Mouse (Mus musculus): ENCODE measurements around the gene Atg16l2.

Atg16l2 gene

DNA sequence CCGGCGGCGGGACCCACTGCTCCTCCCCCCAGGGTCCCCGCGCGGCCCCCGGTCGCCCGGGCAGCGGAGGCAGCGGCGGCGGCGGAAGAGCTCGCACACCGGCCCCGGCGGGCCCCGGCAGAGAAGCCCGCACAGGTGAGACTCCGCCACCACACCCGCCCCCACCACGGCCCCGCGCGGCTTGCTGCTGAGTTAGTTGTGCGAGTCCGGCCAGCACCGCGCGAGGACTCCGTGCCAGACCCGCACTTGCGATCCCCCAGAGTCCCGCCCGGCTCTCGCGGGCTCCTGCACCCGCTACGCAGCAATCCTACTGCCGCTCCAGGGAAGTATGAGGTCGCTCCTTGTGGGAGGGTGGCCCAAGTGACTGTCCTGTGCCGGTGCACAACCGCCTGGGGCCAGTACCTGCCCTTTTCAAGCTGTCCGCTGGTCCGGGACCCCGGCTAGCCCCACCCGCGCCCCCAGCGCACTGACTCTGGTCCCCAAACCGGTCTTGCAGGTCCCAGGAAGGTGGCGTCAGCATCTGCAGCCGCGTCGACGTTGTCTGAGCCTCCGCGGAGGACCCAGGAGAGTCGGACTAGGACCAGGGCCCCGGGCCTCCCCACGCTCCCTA lies 19.3 kb upstream of the Atg16l2 start:
- DNase-seq (ENCODE audit: low spot score in 2 of 2), result peak in 1 of 2 experiments; percentile 49

DNA sequence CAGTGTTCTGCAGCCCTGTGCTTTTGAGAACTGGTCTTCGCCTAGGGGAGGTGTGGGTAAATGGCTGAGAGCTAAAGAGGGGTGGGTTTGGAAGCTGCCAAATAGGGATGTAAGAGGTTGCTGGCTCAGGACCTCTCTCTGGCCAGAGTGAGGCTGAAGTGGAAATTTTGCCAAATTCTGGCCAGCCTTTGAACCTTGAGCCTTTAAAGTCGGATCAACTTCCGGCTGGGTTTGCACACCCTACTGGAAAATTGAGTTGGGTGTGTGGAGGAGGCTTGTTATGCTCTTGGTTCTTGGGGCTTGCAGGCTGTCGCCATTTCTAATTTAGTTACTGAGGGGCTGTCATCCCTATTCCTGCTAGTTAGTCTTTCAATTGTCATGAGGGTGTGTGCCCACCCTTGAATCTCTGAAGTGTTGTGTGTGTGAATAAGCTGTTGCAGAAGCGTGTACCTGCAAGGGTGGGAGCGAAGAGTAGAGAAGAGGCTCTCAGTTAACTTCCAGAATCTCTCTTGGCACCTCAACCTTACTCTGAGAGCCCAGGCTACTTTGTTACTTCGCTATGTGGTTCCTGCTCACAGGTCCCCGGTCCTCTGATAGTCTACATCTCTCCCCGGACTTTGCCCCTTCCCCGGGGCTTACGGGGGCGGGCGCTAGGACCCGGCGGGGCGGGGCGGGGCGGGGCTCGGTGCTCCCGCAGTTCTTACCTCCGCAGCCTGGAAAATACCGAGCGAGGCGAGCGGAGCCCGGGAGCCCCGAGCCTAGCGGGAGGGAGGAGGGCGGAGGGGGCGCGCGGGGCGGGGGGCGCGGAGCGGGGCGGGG lies 18.6 kb upstream of the Atg16l2 start:
- no peak for DNase-seq (ENCODE audit: low spot score in 2 of 2)

DNA sequence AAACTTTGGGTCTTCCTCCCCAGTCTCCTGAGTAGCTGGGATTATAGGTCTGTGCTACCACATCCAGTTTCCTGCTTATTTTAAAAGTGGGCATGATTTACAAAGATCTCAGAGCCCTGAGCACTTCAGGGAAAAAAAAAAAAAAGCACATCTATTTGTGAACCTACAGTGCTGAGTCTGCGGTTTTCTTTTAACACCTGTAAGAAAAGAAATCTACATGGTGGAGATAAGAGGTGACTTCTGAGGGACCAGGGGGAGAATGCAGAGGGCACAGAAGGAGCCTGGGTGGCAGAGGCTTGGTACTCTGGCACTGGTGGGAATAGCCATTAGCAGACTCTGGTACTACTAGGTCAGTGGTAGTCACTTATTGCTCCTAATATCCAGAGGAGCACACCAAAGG lies 17.7 kb upstream of the Atg16l2 start:
- DNase-seq (ENCODE audit: low spot score in 2 of 2), result no peak

DNA sequence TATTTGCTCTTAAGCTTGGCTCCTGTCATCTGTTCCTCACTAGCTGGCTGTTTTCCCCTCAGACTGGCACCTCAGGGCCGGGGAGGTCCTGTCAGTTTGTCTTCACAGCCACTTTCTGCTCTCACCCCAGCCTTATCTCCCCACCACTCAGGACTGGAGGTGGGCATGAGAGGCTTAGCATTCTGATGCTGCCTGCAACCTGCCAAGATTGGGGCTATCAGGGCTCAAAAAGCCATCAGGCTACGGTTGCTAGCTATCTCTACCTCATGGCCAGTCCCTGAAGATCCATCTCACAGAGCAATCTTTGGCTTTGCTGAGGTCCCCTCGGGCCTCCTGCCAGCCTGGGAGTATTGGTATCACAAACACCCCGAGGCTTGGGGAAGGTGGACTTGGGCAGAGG lies 16.8 kb upstream of the Atg16l2 start:
- no peak for DNase-seq (ENCODE audit: low spot score in 2 of 2)

DNA sequence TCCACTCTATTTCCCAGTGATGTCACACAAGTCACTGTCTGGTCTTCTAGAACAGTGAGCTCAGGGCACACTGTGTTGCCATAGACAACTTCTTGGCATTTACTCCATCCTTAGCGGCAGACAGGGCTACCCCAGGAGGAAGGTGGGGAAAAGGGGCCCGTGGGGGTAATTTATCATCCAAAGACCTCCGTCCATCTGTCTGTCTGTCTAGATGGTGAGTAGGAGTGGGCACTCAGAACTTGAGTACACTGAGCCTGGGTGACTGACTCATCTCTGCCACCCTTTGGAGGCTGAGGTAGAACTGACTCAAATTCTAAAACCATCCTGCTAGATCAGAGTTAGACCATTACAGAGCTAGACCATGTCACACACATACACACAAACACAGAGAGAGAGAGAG lies 15.0 kb upstream of the Atg16l2 start, which contains the start of gene Stard10:
Gene Stard10 (plus strand): TSS at position 73 of the 400 bp plus-strand sequence.
- DNase-seq (ENCODE audit: low spot score in 2 of 2), result no peak

DNA sequence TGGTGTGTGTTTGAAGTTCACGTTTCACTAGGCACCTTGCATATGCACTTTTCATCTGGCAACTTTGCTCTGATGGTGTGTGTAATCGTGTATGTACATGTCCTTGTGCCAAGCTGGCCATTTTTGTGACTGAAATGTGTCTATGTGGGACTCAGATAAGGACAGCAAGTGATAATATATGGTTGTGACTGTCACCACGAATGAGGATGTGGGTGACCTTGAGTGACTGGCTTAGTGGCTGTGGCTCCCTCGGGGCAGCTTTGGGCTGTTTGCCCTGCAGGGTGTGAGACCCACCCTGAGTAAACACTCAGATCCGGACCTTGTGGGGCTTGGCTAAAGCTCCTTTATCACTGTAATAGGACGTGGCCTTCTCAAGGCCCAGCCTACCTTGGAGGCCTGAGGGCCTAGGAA lies 14.5 kb upstream of the Atg16l2 start:
- no peak for DNase-seq (ENCODE audit: low spot score in 2 of 2)

DNA sequence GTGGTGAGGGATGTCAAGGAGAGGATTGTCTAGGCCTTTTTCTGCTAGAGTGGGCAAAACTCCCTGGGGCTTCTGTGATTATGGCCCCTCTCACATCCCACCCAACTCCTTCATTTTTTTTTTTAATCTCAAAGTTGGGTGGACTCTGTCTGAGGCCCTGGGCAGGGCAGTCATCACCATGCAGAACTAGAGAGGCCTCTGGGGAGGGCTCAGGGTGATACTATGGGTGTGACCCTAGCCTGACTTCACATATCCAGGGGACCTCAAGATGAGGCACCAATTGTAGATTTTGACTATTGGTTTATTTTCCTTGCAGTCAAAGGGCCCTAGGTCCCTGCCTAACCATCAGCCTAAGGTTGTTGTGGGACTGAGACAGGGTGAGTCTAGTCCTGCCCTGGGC lies 13.6 kb upstream of the Atg16l2 start:
- DNase-seq (ENCODE audit: low spot score in 2 of 2), result no peak

DNA sequence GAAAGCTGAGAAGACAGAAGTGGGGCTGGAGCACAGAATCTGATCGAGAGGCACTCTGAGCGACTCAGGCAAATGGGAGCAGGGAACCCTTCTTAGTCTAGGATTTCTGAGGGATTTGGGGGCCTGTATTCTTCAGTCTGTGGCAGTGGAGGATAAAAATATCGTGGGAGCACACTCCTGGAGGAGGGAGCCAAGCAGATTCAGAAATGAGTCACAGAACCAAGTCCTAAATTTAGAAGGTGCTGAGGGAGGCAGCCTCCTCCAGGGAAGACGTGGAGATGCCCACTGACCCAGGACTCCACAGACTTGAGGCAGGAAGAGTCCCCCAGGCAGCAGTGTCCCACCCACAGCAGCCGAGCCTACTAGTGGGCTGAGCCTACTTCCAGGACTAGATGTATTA lies 12.3 kb upstream of the Atg16l2 start:
- peak in 1 of 2 experiments; percentile 58 for DNase-seq (ENCODE audit: low spot score in 2 of 2)

DNA sequence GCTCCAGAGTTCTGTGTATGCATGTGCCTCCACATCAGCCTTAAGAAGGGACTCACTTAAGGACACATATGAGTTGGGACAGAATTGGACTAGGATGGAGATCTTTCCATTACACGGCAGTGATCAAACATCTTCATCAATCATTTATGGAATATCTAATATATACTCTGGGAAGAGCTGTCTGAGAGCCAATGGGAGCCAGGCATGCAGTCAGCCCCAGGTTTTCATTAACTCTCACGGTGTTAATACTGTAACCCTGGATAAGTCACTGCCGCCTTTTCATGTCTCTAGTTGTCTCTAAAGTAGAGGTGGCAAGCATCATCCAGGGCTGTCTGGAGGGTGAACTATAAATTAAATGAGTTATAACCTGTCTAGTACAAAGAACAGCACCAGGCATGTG lies 11.0 kb upstream of the Atg16l2 start:
- DNase-seq (ENCODE audit: low spot score in 2 of 2), result no peak

DNA sequence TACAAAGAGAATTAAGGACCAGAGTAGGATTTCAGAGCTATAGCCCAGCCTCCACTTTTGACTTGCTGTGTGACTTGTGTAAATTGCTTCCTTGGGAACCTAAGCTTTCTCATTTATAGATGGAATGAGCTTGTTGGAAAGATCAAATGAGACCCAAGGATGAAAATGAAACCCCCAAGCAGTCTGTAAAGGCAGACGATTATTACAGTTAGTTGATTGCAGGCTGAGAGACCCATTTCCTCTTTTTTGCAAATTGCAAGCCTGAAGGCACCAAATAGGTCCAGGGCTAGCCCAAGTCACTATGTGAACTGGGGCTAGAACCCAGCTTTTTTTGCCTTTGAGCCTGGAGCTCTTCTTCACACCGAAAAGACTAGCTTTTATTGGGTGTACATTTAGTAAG lies 9.0 kb upstream of the Atg16l2 start:
- DNase-seq (ENCODE audit: low spot score in 2 of 2), result no peak

DNA sequence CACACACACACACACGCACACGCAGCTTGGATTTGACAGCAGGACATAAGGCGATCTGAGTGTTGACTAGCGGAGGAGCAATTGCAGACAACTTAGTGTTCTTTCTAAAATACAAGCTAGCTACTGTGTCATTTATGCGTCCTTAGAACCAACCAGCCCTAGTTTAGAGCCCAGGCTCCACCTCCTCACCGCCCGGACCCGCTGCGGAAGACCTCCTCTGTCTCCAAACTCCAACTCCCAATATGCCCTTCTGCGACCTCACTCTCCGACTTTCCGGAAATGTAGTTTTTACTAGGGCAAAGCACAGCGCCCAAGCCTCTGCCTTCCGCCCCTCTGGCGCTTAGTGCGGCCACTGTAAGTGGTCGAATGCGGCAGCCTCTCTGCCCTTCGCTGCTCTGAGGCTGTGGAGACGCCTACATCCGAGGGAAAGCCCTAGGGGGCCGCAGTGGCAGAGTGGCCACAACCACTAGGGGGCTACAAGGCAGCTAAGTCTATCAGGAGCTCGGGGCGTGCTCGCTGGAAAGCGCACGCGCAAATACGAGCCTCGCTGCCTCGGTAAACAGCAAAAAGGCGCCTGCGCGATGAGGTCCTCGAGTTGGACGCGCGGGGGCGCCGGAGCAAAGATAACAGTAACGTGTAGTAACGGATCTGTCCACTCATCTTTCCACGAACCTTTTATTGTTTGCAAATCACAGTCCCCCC lies 8.4 kb upstream of the Atg16l2 start:
- peak; percentile 98 for DNase-seq (ENCODE audit: low spot score in 2 of 2)

DNA sequence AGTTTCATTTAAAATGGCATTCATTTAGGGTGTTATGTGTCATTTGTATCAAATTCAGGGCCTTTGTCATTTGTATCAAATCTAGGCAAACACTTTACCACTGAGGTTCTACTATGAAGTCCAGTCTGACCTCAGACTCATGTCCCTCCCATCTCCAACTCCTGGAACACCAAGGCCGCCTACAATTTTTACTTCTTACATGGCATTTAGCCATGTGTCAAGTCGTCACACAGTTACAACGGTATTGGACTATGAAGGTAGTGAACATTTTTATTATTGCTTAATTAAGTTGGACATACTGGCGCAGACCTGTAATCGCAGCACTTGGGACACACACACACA lies 7.9 kb upstream of the Atg16l2 start:
- no peak for DNase-seq (ENCODE audit: low spot score in 2 of 2)

DNA sequence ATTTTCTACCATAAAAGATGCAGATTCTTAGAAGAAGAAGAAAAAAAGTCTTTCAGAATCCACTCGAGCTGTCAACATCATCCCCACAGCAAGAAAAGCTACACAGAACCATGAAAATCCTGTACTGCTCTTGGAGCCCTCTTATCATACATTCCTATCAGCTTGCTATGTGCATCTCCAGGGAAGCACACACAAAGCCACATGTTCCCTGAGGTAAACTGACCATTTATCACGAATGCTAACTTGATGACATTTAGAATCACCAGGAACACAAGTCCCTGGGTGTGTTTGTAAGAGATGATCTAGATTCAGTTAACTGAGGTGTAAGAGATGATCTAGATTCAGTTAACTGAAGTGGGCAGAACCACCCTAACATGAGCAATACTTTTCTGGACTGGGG lies 4.8 kb upstream of the Atg16l2 start:
- no peak for DNase-seq (ENCODE audit: low spot score in 2 of 2)

DNA sequence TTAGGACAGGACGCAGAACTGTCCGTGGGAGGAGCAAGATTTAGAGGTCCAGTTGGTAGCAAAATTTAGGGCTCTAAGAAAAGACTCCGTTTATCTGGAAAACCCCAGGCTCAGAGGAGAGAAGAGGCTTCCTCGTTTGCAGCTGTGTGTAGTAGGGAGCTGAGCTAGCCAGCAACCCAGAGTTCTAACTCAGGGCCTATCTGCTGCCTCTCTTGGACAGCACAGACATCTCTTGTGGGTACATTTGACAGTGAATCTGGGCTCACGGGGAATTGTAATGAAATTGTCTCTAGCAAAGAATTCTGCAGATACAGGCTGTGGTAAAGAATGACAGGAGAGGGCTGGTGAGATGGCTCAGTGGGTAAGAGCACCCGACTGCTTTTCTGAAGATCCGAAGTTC lies 640 bp upstream of the Atg16l2 start:
- no peak for DNase-seq (ENCODE audit: low spot score in 2 of 2)

DNA sequence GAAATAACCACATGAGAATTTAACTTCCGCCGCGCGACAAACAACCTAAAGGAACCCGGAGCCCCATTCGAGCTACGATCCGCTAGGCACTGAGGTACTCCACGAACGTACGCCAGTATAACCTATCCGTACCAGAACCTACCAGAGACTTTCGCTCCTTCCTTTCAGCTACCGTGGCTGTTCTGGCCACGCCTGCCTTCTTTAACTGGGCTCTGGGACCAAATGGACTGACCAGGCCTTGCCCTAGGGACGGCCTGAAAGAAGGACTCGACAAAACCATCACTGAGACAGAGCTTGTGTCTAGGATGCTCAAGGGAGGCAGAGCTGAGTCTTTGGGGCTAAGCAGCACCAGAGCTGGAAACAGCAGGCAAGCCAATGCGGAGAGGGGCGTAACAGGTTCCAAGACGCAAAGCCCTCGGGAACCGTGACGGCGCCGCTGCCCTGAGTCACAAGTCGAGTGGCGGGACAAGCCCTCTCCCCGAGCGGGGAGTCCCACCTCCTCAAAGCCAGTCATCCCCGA lies 630 bp downstream of the Atg16l2 start:
- no peak for DNase-seq (ENCODE audit: low spot score in 2 of 2)

DNA sequence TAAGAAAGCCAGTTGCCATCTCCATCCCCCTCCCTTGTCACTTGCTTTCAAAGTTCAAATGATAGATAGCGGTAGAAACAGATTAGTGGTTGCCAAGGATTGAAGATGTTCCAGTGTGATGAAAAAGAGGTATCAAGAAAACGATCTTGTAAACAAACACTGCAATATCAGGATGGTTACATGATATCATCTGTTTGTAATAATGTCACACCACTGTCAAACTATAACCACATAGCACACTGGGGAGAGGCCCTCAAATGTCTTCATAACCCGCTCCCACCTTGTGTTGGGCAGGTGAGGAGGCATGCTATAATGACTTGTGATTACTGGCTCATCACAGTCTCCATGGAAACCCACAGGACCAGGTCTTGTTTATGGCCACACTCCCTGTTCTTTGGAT lies 3.7 kb downstream of the Atg16l2 start:
- no peak for DNase-seq (ENCODE audit: low spot score in 2 of 2)

DNA sequence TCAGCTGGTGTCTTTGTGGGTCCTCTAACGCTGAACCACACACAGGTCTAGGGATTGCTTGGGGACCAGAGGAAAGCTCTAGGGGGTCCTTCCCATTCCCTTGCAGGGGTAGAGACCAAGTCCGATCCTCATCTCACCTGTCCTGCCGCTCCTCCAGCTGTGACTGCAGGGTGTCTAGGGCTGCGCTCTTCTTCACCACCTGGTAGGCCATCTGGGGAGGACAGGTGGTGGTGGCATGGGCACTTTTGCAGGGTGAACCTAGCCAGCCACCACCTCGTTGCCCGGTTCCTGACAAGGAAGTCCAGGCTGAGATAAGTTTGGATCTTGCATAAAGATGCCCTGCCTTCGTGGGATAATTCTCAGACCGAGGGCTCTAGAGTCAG lies 5.0 kb downstream of the Atg16l2 start:
- DNase-seq (ENCODE audit: low spot score in 2 of 2), result no peak

DNA sequence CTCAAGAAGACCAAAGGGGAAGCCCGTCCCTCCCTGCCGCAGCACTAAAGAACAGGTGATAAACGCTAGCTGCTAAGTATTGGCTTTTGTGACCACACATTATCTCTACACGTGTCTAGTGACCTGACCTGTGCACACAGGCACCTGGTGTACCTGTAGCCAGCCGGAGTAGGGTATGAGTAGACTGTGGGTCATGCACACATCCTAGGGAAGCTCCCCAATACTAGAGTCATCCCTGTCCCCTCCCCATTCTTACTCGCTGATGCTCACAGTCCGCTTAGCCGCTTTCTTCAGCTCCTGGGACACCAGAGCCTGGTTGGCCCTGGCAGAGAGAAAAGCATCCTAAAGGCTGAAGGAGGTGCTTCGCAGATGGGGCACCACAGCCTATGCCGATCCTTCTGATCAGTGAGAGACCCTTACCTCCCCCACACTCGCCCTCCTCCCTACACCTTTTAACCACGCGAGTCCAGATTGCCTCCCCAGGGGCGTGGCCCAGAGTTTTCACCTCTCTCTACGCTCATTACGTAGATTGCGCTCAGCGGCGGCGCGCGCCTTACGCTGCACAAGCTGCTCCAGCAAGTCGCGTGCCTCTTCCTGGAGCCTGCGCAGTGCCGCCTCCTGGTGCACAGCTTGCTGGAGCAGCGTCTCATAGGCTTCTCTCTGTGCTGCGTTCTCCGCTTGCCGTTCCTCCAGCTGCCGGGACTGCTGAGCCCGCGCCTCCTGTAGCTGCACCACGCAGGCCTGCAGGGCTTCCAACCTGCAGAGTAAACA lies 5.6 kb downstream of the Atg16l2 start:
- DNase-seq (ENCODE audit: low spot score in 2 of 2), result peak; percentile 94 to 95

DNA sequence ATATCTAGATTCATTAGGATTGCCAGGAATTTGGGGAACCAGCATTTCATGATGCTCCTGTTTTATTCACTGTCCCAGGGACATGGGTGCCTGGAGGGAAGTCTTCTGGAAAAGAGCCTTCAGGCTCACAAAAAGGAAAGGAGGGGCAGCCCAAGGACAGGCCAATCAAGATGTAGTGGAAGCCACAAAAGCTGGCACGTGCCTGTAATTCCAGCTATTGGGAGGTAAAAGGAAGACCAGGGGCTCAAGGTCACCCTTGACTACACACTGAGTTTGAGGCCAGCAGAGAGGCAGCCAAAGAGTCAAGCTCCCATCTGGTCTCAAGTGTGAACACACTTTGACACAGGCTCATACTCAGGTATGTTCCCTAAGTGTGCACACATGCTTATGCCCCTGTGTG lies 6.6 kb downstream of the Atg16l2 start:
- no peak for DNase-seq (ENCODE audit: low spot score in 2 of 2)

DNA sequence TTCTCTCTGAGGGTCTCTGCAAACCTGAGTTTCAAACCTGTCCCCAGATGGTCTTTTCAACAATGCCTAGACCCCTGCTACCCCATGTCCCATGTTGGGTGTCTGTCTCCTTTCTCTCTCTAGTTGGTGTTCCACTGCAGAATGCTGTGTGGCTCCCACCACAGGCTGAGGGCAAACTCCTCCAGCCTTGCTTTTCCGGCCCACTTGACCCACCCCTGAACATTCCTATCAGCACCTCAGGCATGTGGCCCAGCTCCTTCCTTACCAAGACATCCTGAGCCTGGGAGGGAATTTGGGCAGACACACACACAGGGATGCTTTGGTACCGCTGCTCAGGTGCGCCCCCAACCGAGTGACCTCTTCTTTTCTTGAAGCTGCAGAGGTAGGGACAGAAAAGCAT lies 8.4 kb downstream of the Atg16l2 start:
- DNase-seq (ENCODE audit: low spot score in 2 of 2), result no peak

DNA sequence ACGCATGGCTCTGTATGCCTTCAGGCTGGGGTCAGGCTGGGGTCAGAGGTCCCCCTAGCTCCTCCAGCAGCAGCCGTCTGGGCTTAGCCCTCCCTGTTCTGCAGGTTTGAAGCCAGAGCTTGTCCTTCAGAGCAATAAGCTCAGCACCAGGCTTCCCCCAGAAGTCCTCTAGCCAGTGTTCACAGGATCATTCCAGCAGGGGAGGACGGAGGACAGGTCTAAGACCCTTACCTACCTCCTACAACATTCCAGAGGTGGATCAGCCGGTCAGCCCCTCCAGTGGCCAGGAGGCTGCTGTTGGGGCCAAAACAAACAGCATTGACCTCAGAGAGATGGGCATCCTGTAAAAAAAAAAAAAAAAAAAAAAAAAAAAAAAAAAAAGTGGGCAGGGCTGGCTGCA lies 8.9 kb downstream of the Atg16l2 start:
- DNase-seq (ENCODE audit: low spot score in 2 of 2), result no peak

DNA sequence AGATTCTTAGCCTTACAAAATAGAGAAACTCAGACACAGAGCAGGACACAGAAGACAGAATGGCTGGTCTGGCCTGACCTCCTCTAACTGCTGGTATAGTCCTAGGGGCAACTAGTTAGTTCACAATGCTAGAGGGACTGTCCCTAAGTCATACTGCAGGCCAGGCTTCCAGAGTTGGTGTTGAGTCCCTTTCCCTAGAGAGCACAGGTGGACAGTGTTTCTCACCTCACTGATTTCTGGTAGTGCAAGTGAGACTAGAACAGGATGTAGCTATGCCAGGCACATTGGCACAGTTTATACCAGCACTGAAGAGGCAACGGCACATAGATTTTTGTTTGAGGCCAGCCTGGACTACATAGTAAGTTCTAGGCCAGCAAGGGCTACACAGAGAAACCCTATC lies 9.4 kb downstream of the Atg16l2 start:
- no peak for DNase-seq (ENCODE audit: low spot score in 2 of 2)
